Mouse (Mus musculus) MEL (cell line): ENCODE results near the gene Map2k4. TPM values are rescaled to one million over a fixed set of nuclear protein-coding genes. Genes with fewer than 3 reads are reported as not detected.

Experiments used
- DNase-seq: peaks from one replicate; pipeline ENCODE4 v3.0.0; 2011; ENCODE audit warnings: low read depth, low spot score
- H3K27ac ChIP-seq: 2 replicates; pipeline ENCODE4 v1.5.1; 2012; ENCODE audit warnings: low read depth, mild to moderate bottlenecking, control low read depth, low read length, moderate library complexity; ENCODE audit not compliant: control insufficient read depth
- H3K27me3 ChIP-seq, 2 experiments: fragments of 150-350 bp in 1 of 2; sonication (generic) in 1 of 2; 2 replicates each; pipeline ENCODE4 v1.6.1; 2012; ENCODE audit warnings: low read length in 2 of 2, mild to moderate bottlenecking in 2 of 2, improper control_type of control experiment in 1 of 2, moderate library complexity in 1 of 2; ENCODE audit not compliant: insufficient read depth in 2 of 2, control insufficient read depth in 1 of 2
- H3K36me3 ChIP-seq, 2 experiments: 2 replicates each; pipeline ENCODE4 v1.6.1; 2012 to 2014; ENCODE audit warnings: low read length in 2 of 2, improper control_type of control experiment in 1 of 2, inconsistent platforms in 1 of 2, mild to moderate bottlenecking in 1 of 2; ENCODE audit not compliant: insufficient read depth in 2 of 2, control insufficient read depth in 1 of 2
- H3K4me1 ChIP-seq, 2 experiments: fragments of 150-350 bp in 1 of 2; sonication (generic) in 1 of 2; 2 replicates each; pipeline ENCODE4 v1.6.1; 2012; ENCODE audit warnings: low read length in 2 of 2, improper control_type of control experiment in 1 of 2, mild to moderate bottlenecking in 1 of 2; ENCODE audit not compliant: insufficient read depth in 2 of 2, control insufficient read depth in 1 of 2
- H3K4me3 ChIP-seq, 2 experiments: fragments of 150-350 bp in 1 of 2; sonication (generic) in 1 of 2; 2 replicates each; pipeline ENCODE4 v1.5.1; 2012; ENCODE audit warnings: low read depth in 2 of 2, low read length in 2 of 2, mild to moderate bottlenecking in 2 of 2, moderate library complexity in 2 of 2, control low read depth in 1 of 2, improper control_type of control experiment in 1 of 2; ENCODE audit not compliant: control insufficient read depth in 1 of 2, insufficient read depth in 1 of 2
- H3K79me2 ChIP-seq: 2 replicates; pipeline ENCODE4 v1.6.1; 2012; ENCODE audit warnings: mild to moderate bottlenecking, low read length, moderate library complexity; ENCODE audit not compliant: control insufficient read depth, poor library complexity, insufficient read depth
- H3K9ac ChIP-seq: 2 replicates; pipeline ENCODE4 v1.6.1; 2012; ENCODE audit warnings: low read depth, mild to moderate bottlenecking, control low read depth, low read length, moderate library complexity; ENCODE audit not compliant: control insufficient read depth, poor library complexity, severe bottlenecking
- H3K9me3 ChIP-seq: fragments of 150-350 bp; sonication (generic); replicated peaks from 2 replicates; pipeline ENCODE4 v1.6.1; 2012; ENCODE audit warnings: mild to moderate bottlenecking, low read length, improper control_type of control experiment, moderate library complexity; ENCODE audit not compliant: insufficient read depth
- CTCF ChIP-seq, 3 experiments: IDR thresholded peaks in 2 of 3; conservative IDR thresholded peaks in 1 of 3; 2 replicates each; pipeline ENCODE4 v1.5.1; 2011 to 2012; ENCODE audit warnings: low read length in 3 of 3, low read depth in 2 of 3, mild to moderate bottlenecking in 2 of 3, improper control_type of control experiment in 1 of 3, inconsistent platforms in 1 of 3, mixed read lengths in 1 of 3, moderate library complexity in 1 of 3; ENCODE audit not compliant: control insufficient read depth in 1 of 3, insufficient read depth in 1 of 3, poor library complexity in 1 of 3, severe bottlenecking in 1 of 3
- E2F4 ChIP-seq: IDR thresholded peaks from 2 replicates; pipeline ENCODE4 v1.6.1; 2011; ENCODE audit warnings: low read depth, low read length, improper control_type of control experiment, borderline replicate concordance
- EP300 ChIP-seq, 2 experiments: IDR thresholded peaks; 2 replicates each; pipeline ENCODE4 v1.6.1; 2011; ENCODE audit warnings: improper control_type of control experiment in 2 of 2, low read length in 2 of 2, low read depth in 1 of 2, mild to moderate bottlenecking in 1 of 2
- ETS1 ChIP-seq: IDR thresholded peaks from 2 replicates; pipeline ENCODE4 v1.6.1; 2012; ENCODE audit warnings: low read depth, mild to moderate bottlenecking, inconsistent platforms, low read length, improper control_type of control experiment, moderate library complexity
- GATA1 ChIP-seq: IDR thresholded peaks from 2 replicates; pipeline ENCODE4 v1.6.1; 2011; ENCODE audit warnings: low read depth, low read length, improper control_type of control experiment
- JUND ChIP-seq: IDR thresholded peaks from 2 replicates; pipeline ENCODE4 v1.6.1; 2011; ENCODE audit warnings: low read depth, mild to moderate bottlenecking, improper control_type of control experiment, low read length
- MAFK ChIP-seq: IDR thresholded peaks from 2 replicates; pipeline ENCODE4 v1.6.1; 2011; ENCODE audit warnings: low read depth, mild to moderate bottlenecking, low read length, improper control_type of control experiment, borderline replicate concordance
- MAZ ChIP-seq: IDR thresholded peaks from 2 replicates; pipeline ENCODE4 v1.6.1; 2012; ENCODE audit warnings: low read depth, mild to moderate bottlenecking, inconsistent platforms, low read length, improper control_type of control experiment
- MEF2A ChIP-seq: IDR thresholded peaks from 2 replicates; pipeline ENCODE4 v1.6.1; 2014; ENCODE audit warnings: low read depth, mild to moderate bottlenecking, inconsistent platforms, low read length, improper control_type of control experiment; ENCODE audit not compliant: poor library complexity, insufficient replicate concordance, severe bottlenecking; ENCODE audit errors: extremely low read depth
- MXI1 ChIP-seq: IDR thresholded peaks from 2 replicates; pipeline ENCODE4 v1.6.1; 2011; ENCODE audit warnings: mild to moderate bottlenecking, low read depth, low read length, improper control_type of control experiment
- MYB ChIP-seq: IDR thresholded peaks from 2 replicates; pipeline ENCODE4 v1.6.1; 2011; ENCODE audit warnings: mild to moderate bottlenecking, low read depth, low read length, improper control_type of control experiment
- MYC ChIP-seq: IDR thresholded peaks from 2 replicates; pipeline ENCODE4 v1.6.1; 2011; ENCODE audit warnings: low read depth, mild to moderate bottlenecking, low read length, improper control_type of control experiment, moderate library complexity
- NRF1 ChIP-seq: IDR thresholded peaks from 2 replicates; pipeline ENCODE4 v1.6.1; 2014; ENCODE audit warnings: low read depth, mild to moderate bottlenecking, inconsistent platforms, low read length, improper control_type of control experiment, moderate library complexity; ENCODE audit not compliant: poor library complexity, insufficient read depth, severe bottlenecking
- POLR2A ChIP-seq, 2 experiments: IDR thresholded peaks; 2 replicates each; pipeline ENCODE4 v1.6.1; 2011 to 2012; ENCODE audit warnings: low read length in 2 of 2, mild to moderate bottlenecking in 2 of 2, control low read depth in 1 of 2, improper control_type of control experiment in 1 of 2, low read depth in 1 of 2, moderate library complexity in 1 of 2; ENCODE audit not compliant: control insufficient read depth in 1 of 2, insufficient read depth in 1 of 2, poor library complexity in 1 of 2
- POLR2AphosphoS2 ChIP-seq: IDR thresholded peaks from 2 replicates; pipeline ENCODE4 v1.6.1; 2011; ENCODE audit warnings: low read length, improper control_type of control experiment
- RAD21 ChIP-seq: IDR thresholded peaks from 2 replicates; pipeline ENCODE4 v1.6.1; 2011; ENCODE audit warnings: mild to moderate bottlenecking, low read depth, low read length, improper control_type of control experiment
- RCOR1 ChIP-seq: IDR thresholded peaks from 2 replicates; pipeline ENCODE4 v1.6.1; 2012; ENCODE audit warnings: low read depth, mild to moderate bottlenecking, inconsistent platforms, low read length, improper control_type of control experiment
- SMC3 ChIP-seq: IDR thresholded peaks from 2 replicates; pipeline ENCODE4 v1.6.1; 2011; ENCODE audit warnings: low read depth, low read length, improper control_type of control experiment
- TBP ChIP-seq: IDR thresholded peaks from 2 replicates; pipeline ENCODE4 v1.8.0; 2011; ENCODE audit warnings: low read depth, low read length, improper control_type of control experiment
- UBTF ChIP-seq: IDR thresholded peaks from 2 replicates; pipeline ENCODE4 v1.6.1; 2012; ENCODE audit warnings: low read depth, mild to moderate bottlenecking, inconsistent platforms, low read length, improper control_type of control experiment, moderate library complexity, borderline replicate concordance; ENCODE audit not compliant: insufficient read depth
- USF1 ChIP-seq: IDR thresholded peaks from 2 replicates; pipeline ENCODE4 v1.6.1; 2014; ENCODE audit warnings: low read depth, mild to moderate bottlenecking, inconsistent platforms, low read length, improper control_type of control experiment, moderate library complexity
- USF2 ChIP-seq, 2 experiments: IDR thresholded peaks; 2 replicates each; pipeline ENCODE4 v1.6.1; 2011 to 2012; ENCODE audit warnings: improper control_type of control experiment in 2 of 2, low read length in 2 of 2, borderline replicate concordance in 1 of 2, inconsistent platforms in 1 of 2, low read depth in 1 of 2, mild to moderate bottlenecking in 1 of 2; ENCODE audit not compliant: insufficient read depth in 1 of 2
- ZC3H11A ChIP-seq: IDR thresholded peaks from 2 replicates; pipeline ENCODE4 v1.6.1; 2012; ENCODE audit warnings: low read depth, mild to moderate bottlenecking, inconsistent platforms, low read length, improper control_type of control experiment
- ZKSCAN1 ChIP-seq: IDR thresholded peaks from 2 replicates; pipeline ENCODE4 v1.6.1; 2012; ENCODE audit warnings: low read depth, mild to moderate bottlenecking, inconsistent platforms, low read length, improper control_type of control experiment, moderate library complexity
- ZMIZ1 ChIP-seq: IDR thresholded peaks from 2 replicates; pipeline ENCODE4 v1.6.1; 2012; ENCODE audit warnings: low read depth, mild to moderate bottlenecking, inconsistent platforms, low read length, improper control_type of control experiment, moderate library complexity
- ZNF384 ChIP-seq: IDR thresholded peaks from 2 replicates; pipeline ENCODE4 v1.6.1; 2012; ENCODE audit warnings: low read depth, mild to moderate bottlenecking, inconsistent platforms, low read length, improper control_type of control experiment
- polyA plus RNA-seq, 2 experiments: library from polyadenylated mRNA; stranded (reverse) in 1 of 2; unstranded in 1 of 2; fragments of >175 nt in 1 of 2; fragments of >200 nt in 1 of 2; gene quantifications; 2 replicates each; pipeline versions ENCODE4 v1.2.1 to v1.2.4; 2012; ENCODE audit warnings: low replicate concordance in 2 of 2, low read depth in 1 of 2; ENCODE audit not compliant: insufficient read length in 2 of 2, insufficient read depth in 1 of 2, missing spikeins in 1 of 2
- total RNA-seq: library from RNA; depleted of rRNA; stranded (reverse); fragments of 300-350 nt; gene quantifications from 2 replicates; pipeline ENCODE4 v1.2.3, GENCODE M21; 2012

Gene Map2k4
- total and polyA plus RNA-seq, 3 experiments: 20.0 to 70.7 (median 21.8) TPM

DNA sequence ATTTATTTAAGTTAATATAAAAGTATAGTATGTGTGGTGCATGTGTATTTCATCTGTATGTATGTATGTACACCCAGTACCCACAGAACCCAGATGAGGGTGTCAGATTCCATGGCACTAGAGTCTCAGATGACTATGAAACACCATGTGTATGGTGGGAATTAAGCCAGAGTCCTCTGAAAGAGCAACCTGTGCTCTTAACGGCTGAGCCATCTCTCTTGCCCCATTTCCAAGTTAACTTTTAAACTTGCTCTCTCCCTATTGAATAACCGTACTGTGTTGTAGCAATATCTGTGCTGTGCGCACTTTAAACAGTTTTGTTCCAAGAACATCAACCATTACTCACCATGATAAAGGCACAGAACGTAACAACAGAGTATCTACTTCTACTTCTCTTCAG is 33.9 kb downstream of the Map2k4 start:
- DNase-seq: no peak
- Histone ChIP-seq H3K27ac (no peak overlapping the region), H3K9ac (no peak overlapping the region), H3K9me3 (no peaks in the 10 kb centered on the region), H3K36me3 (peaks cover 2 to 33% of the 10 kb centered on the region in 2 experiments), H3K4me3 (no peak overlapping the region), H3K4me1 (peaks cover 5 to 34% of the 10 kb centered on the region in 2 experiments), H3K27me3 (no peaks in the 10 kb centered on the region), H3K79me2 (peaks cover 7% of the 10 kb centered on the region)
- TF ChIP-seq CTCF (IDR thresholded peaks at IDR 0.05 in 2 of 3, conservative IDR thresholded peaks at IDR 0.05 in 1 of 3; ENCODE audit: control insufficient read depth in 1 of 3, insufficient read depth in 1 of 3, low read depth in 2 of 3, low read length in 3 of 3, poor library complexity in 1 of 3, severe bottlenecking in 1 of 3) (no peak), MEF2A (no peak), ETS1 (no peak), MXI1 (no peak), SMC3 (no peak), E2F4 (no peak)

DNA sequence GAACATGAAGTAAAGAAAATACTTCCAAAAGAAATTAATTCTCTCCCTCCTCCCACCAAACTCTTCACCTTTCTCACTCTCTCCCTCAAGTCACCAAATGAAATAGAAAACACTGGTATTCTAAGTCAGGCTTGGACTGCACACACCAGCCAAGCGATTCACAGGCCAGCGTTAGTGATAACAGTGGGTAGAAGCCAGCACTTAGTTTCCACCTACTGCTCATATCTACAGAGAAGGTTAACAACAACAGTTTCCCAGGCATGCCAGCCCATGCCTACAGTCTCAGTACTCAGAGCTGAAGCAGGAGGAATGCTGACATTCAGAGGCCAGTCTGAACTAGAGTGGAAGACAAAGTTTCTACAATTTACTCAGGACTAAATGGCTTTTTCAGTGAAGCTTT is 34.5 kb downstream of the Map2k4 start:
- no peak for TF ChIP-seq JUND
- peak; percentile 41; the same call in 1 of the 2 replicates for TF ChIP-seq MXI1
- TF ChIP-seq EP300 (IDR thresholded peaks at IDR 0.05; ENCODE audit: low read depth in 1 of 2, low read length in 2 of 2): peak in 1 of 2 experiments; percentile 14; a peak in 1 of 4 replicates
- TF ChIP-seq GATA1: peak; percentile 25; the same call in 1 of the 2 replicates
- TF ChIP-seq MYB: no peak
- no peaks in the 10 kb centered on the region for H3K9me3 ChIP-seq
- no peak overlapping the region for H3K27ac ChIP-seq
- H3K9ac ChIP-seq: no peak overlapping the region
- no peak overlapping the region for H3K4me3 ChIP-seq
- H3K79me2 ChIP-seq: peaks cover 7% of the 10 kb centered on the region
- peaks cover 2 to 30% of the 10 kb centered on the region in 2 experiments for H3K36me3 ChIP-seq
- no peaks in the 10 kb centered on the region for H3K27me3 ChIP-seq
- H3K4me1 ChIP-seq: peaks cover 3 to 37% of the 10 kb centered on the region in 2 experiments
- no peak for DNase-seq

DNA sequence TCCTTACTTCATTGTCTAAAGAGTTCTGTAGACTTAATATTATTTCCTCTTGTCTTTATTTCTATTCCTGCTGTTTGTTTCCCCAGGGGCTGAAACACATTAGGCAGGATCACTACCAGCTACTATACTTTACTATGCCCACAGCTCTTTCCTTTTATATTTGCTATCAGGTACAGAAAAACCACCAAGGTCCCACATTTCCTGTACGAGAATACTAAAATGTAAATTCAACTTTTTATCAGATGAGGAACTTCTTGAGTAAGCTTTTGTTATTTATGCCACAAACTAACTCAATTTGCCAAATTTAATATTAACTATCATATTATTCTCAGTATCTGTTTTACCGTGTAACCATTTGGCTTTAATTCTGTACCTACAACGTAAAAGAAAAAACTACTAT is 37.6 kb downstream of the Map2k4 start:
- Histone ChIP-seq H3K4me3 (peak overlapping the region in 1 of 2 experiments; percentile 20; a peak in 2 of 4 replicates), H3K27me3 (no peaks in the 10 kb centered on the region), H3K36me3 (peaks cover 2 to 43% of the 10 kb centered on the region in 2 experiments), H3K27ac (no peak overlapping the region), H3K9me3 (no peaks in the 10 kb centered on the region), H3K79me2 (no peaks in the 10 kb centered on the region), H3K4me1 (peaks cover 11 to 51% of the 10 kb centered on the region in 2 experiments), H3K9ac (peak overlapping the region; percentile 17; the same call in 1 of the 2 replicates)
- DNase-seq: peak; percentile 60
- TF ChIP-seq ZMIZ1: no peak
- no peak for TF ChIP-seq TBP
- TF ChIP-seq RAD21: no peak
- no peak for TF ChIP-seq NRF1
- no peak for TF ChIP-seq POLR2AphosphoS2
- TF ChIP-seq MYC: no peak
- no peak for TF ChIP-seq ZKSCAN1
- no peak for TF ChIP-seq MAZ
- peak; percentile 74 for TF ChIP-seq RCOR1
- TF ChIP-seq USF1: no peak
- TF ChIP-seq UBTF: no peak
- TF ChIP-seq JUND: no peak
- TF ChIP-seq MAFK: peak; percentile 81
- TF ChIP-seq ZC3H11A: no peak
- no peak for TF ChIP-seq ZNF384
- no peak for TF ChIP-seq USF2 (IDR thresholded peaks at IDR 0.05; ENCODE audit: borderline replicate concordance in 1 of 2, insufficient read depth in 1 of 2, low read depth in 1 of 2, low read length in 2 of 2)
- no peak for TF ChIP-seq POLR2A (IDR thresholded peaks at IDR 0.05; ENCODE audit: control insufficient read depth in 1 of 2, insufficient read depth in 1 of 2, low read depth in 1 of 2, low read length in 2 of 2, poor library complexity in 1 of 2)
- no peak for TF ChIP-seq CTCF (IDR thresholded peaks at IDR 0.05 in 2 of 3, conservative IDR thresholded peaks at IDR 0.05 in 1 of 3; ENCODE audit: control insufficient read depth in 1 of 3, insufficient read depth in 1 of 3, low read depth in 2 of 3, low read length in 3 of 3, poor library complexity in 1 of 3, severe bottlenecking in 1 of 3)
